Mouse (Mus musculus) hindbrain, embryonic 10.5 days (tissue): ENCODE measurements at regions not wholly inside any gene's neighbourhood (a gene's known extent, or its start where the extent isn't known, plus 50 kb on each side); places are given as distances from the start of the nearest gene placed in this dataset.

Experiments used
- DNase-seq: peaks from one replicate; pipeline ENCODE4 v3.0.0-alpha.2; 2017; ENCODE audit warnings: low spot score
- H3K27ac ChIP-seq: fragments of 300-500 bp; sonication (generic); 2 replicates; pipeline ENCODE4 v1.5.1; 2016; ENCODE audit warnings: mild to moderate bottlenecking, moderate library complexity
- H3K27me3 ChIP-seq: fragments of 300-500 bp; sonication (generic); 2 replicates; pipeline ENCODE4 v1.6.1; 2016; ENCODE audit warnings: mild to moderate bottlenecking; ENCODE audit not compliant: poor library complexity, insufficient read depth, severe bottlenecking
- H3K36me3 ChIP-seq: fragments of 300-500 bp; sonication (generic); 2 replicates; pipeline ENCODE4 v1.6.1; 2016; ENCODE audit warnings: mild to moderate bottlenecking, moderate library complexity
- H3K4me1 ChIP-seq: fragments of 300-500 bp; sonication (generic); replicated peaks from 2 replicates; pipeline ENCODE4 v1.6.1; 2016; ENCODE audit warnings: mild to moderate bottlenecking
- H3K4me3 ChIP-seq: fragments of 300-500 bp; sonication (generic); 2 replicates; pipeline ENCODE4 v1.5.1; 2016; ENCODE audit warnings: mild to moderate bottlenecking, moderate library complexity
- H3K9me3 ChIP-seq: fragments of 300-500 bp; sonication (generic); 2 replicates; pipeline ENCODE4 v1.6.1; 2016; ENCODE audit warnings: mild to moderate bottlenecking, moderate library complexity
- WGBS: fragments of 180-500 bp; shearing (Covaris S2); methylation state at CpG from one replicate; pipeline ENCODE4 v1.1.7; 2016; 5-methylcytosine and 5-hydroxymethylcytosine counted together

DNA sequence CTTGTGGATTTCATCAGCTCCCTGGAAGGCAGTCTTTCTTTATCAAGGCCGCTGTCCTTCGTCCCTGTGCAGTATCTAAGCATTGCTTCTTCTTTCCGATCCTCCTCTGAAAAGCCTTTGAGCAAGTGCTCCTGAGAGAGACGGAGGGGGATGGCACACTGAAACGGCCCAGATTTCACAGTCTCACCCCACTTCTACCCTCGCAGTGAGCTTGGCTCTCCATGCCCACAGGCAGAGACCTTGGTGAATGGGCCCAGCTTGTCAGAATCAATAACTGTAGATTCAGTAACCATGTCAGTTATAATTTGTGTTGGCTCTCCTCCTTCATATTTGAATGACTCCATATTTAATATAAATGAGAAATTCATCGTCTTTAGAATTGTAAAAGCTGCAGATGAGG is 234.3 kb upstream of the Vstm2b start:
- no peak for DNase-seq
- H3K27ac ChIP-seq: no peak overlapping the region
- no peak overlapping the region for H3K4me3 ChIP-seq
- H3K4me1 ChIP-seq: peaks cover 17% of the 10 kb centered on the region
- no peaks in the 10 kb centered on the region for H3K27me3 ChIP-seq
- no peaks in the 10 kb centered on the region for H3K36me3 ChIP-seq
- 86% methylated on average over 7 of the region's 7 CpGs for WGBS
- no peaks in the 10 kb centered on the region for H3K9me3 ChIP-seq

DNA sequence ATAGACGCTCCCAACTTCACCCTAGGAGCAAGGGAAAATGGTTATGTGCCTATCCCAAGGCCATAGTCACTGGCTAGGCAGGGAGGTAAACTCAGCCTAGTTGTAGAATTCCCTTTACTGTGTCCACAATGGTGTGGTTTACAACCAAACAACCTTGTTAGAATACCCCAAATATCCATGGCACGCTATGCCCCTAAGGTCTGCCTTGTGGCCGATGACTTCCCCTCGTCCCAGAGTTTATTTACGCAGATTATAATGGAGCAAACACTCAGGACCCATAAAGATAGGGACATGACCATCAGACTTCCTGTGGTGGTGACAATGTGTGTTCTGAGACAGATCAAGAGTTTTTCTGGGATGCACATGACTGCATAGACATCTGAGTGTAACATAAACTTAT is 231.5 kb upstream of the Vstm2b start:
- WGBS: 92% methylated on average over 5 of the region's 5 CpGs

GRCm38 (mm10) chr7:40670401-40670800 is 227.7 kb upstream of the Vstm2b start:
- H3K4me3 ChIP-seq: no peak overlapping the region
- no peak overlapping the region for H3K27ac ChIP-seq
- no peak for DNase-seq
- WGBS: 71% methylated on average over 5 of the region's 5 CpGs
- H3K9me3 ChIP-seq: no peaks in the 10 kb centered on the region
- H3K4me1 ChIP-seq: peaks cover 26% of the 10 kb centered on the region
- H3K27me3 ChIP-seq: no peaks in the 10 kb centered on the region
- no peaks in the 10 kb centered on the region for H3K36me3 ChIP-seq

More for the DNA sequence above, 231.5 kb upstream of the Vstm2b start:
- Histone ChIP-seq H3K27ac (no peak overlapping the region), H3K27me3 (no peaks in the 10 kb centered on the region), H3K9me3 (no peaks in the 10 kb centered on the region), H3K4me1 (peaks cover 16% of the 10 kb centered on the region), H3K4me3 (no peak overlapping the region), H3K36me3 (no peaks in the 10 kb centered on the region)
- no peak for DNase-seq

DNA sequence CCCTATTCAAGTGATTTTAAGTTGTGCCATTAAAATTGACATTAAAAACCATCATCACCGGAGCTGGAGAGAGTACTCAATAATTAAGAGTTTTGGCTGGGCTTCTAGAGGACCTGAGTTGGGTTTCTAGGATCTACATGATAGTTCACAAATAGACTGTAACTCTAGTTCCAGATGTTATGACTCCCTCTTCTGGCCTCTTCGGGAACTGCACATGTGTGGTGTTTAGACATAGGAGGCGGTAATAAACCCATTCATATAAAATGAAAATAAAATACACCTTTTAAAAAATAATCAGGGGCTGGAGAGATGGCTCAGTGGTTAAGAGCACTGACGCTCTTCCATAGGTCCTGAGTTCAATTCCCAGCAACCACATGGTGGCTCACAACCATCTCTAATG is 227.1 kb upstream of the Vstm2b start:
- DNase-seq: no peak
- peaks cover 26% of the 10 kb centered on the region for H3K4me1 ChIP-seq
- H3K4me3 ChIP-seq: no peak overlapping the region
- no peaks in the 10 kb centered on the region for H3K9me3 ChIP-seq
- H3K36me3 ChIP-seq: no peaks in the 10 kb centered on the region
- H3K27ac ChIP-seq: no peak overlapping the region
- H3K27me3 ChIP-seq: no peaks in the 10 kb centered on the region
- 93% methylated on average over 4 of the region's 4 CpGs for WGBS

DNA sequence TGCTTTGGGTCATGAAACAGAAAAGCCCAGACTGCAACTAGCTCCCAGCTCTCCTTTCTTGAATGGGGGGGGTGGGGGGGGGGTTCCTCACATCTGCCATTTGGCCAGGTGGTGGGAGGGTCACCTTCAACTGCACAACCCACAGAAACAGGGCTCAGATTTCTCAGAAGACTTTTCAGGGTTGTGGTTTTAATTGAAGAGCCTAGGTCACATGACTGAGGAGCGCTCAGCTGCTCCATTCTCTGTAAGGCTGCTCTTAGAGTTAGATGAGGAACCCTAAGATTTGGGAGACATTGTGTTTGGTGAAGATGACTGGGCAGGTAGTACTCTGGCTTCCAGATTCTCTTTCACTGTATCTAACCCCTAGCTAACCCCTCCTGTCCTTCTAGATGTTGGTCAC is 225.8 kb upstream of the Vstm2b start:
- H3K4me1 ChIP-seq: peaks cover 26% of the 10 kb centered on the region
- no peak overlapping the region for H3K4me3 ChIP-seq
- H3K27me3 ChIP-seq: no peaks in the 10 kb centered on the region
- WGBS: 86% methylated on average over 1 of the region's 1 CpGs
- no peak for DNase-seq
- H3K9me3 ChIP-seq: no peaks in the 10 kb centered on the region
- H3K36me3 ChIP-seq: no peaks in the 10 kb centered on the region
- no peak overlapping the region for H3K27ac ChIP-seq

DNA sequence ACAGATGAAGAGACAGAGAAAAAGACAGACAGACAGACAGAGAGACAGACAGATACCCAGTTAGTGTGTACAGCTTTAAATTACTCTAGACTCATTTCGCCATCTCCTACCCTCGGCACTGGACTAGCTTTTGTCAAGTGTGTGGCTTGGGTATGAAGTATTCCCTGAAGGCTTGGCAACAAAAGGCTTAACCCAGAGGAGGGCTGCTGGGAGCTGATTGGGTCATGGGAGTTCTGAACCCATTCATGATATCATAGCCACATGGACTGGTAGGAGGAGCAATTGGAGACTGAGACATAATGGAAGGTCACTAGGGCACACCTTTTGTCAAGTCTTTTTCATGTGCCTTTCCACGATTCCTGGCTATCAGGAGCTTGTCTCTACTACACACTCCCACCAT is 223.7 kb upstream of the Vstm2b start:
- no peak overlapping the region for H3K27ac ChIP-seq
- peak; percentile 15 for DNase-seq
- no peaks in the 10 kb centered on the region for H3K36me3 ChIP-seq
- no peaks in the 10 kb centered on the region for H3K27me3 ChIP-seq
- WGBS: 38% methylated on average over 3 of the region's 3 CpGs
- no peaks in the 10 kb centered on the region for H3K9me3 ChIP-seq
- no peak overlapping the region for H3K4me3 ChIP-seq
- peaks cover 23% of the 10 kb centered on the region for H3K4me1 ChIP-seq

DNA sequence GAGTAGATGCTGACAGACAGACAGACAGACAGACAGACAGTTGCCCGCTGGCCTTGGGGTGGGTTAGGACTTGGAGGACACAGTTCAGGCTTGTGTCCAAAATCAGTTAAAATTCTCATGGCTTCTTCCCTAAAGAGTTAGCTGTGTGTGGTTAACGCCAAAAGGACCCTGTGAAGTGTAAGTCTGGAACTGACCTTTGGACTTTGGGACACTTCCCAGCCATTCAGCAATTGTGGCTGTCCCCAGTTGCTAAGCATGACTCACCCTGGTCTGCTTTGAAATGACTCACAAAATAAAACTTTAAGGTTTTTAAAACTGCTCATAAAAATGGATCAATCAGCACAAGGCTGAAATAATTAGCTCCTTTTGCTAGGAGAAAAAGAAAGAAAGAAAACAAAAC is 220.5 kb upstream of the Vstm2b start:
- WGBS: 63% methylated on average over 2 of the region's 2 CpGs
- no peak overlapping the region for H3K27ac ChIP-seq
- peaks cover 8% of the 10 kb centered on the region; the same call in 1 of the 2 replicates for H3K27me3 ChIP-seq
- no peak for DNase-seq
- no peaks in the 10 kb centered on the region for H3K36me3 ChIP-seq
- H3K9me3 ChIP-seq: no peaks in the 10 kb centered on the region
- H3K4me1 ChIP-seq: peaks cover 21% of the 10 kb centered on the region
- no peak overlapping the region for H3K4me3 ChIP-seq

DNA sequence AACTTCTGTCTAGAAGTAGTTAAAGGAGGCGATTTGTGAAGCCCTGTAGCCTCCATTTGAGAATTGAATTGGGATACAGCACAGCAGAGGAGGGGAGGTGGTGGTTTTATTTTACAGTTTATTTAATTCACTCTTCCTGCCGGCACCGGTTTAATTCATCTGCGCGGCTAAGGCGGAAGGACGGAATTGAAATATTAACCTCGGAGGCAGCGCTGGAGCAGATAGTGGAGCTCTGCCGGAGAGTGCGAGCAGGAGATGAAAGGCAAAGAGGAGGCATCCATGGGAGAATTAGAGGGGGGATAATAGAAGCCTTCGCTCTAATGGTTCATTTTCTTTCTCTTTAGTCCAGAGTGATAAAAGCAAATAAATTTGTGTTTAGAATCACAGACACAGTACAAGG is 217.6 kb upstream of the Vstm2b start:
- Histone ChIP-seq H3K27ac (no peak overlapping the region), H3K4me1 (peaks cover 10% of the 10 kb centered on the region; the same call in 1 of the 2 replicates), H3K9me3 (no peaks in the 10 kb centered on the region), H3K36me3 (no peaks in the 10 kb centered on the region), H3K27me3 (peaks cover 11% of the 10 kb centered on the region; the same call in 1 of the 2 replicates), H3K4me3 (no peak overlapping the region)
- DNase-seq: no peak
- whole genome bisulfite sequencing: 65% methylated on average over 12 of the region's 12 CpGs

DNA sequence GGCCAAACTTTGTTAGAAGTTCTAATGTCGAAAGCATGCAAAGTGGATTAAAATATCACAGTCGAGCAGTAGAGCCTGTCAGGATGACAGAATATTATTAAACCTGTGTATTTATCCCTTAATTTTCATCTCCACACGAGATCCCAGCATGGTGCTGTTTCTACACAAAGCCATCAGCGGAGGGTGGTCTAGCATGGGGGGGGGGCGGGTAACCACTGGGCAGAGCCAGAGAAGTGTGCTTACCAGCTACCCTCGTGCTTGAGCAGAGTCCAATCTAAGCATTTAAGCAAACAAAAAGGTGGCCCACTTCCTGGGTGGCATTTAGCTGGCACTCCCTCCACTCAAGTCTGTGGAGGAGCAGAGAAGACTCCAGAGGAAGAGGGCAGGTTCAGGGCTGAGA is 217.1 kb upstream of the Vstm2b start:
- Histone ChIP-seq H3K9me3 (no peaks in the 10 kb centered on the region), H3K4me3 (no peak overlapping the region), H3K27me3 (peaks cover 11% of the 10 kb centered on the region; the same call in 1 of the 2 replicates), H3K4me1 (peaks cover 10% of the 10 kb centered on the region; the same call in 1 of the 2 replicates), H3K36me3 (no peaks in the 10 kb centered on the region), H3K27ac (no peak overlapping the region)
- 36% methylated on average over 6 of the region's 6 CpGs for WGBS
- DNase-seq: no peak

DNA sequence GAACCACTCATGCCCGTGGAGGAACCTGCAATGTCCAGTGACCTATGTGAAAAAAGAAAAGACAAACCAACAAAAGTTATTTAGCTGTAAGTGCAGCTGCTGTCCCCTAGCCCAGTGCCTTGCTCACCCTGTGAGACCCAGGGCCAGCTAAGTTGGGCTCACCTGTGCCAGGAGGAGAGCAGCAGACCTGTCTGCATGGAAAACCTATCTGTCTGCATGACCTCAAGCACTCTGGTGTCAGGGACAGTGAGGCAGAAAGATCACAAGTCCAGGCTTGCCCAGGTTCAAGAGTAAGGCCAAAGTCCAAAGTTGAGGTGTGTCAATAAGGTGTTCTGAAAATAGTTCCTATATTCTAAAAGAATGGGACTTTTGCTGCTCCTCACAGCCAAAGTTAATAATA is 215.0 kb upstream of the Vstm2b start:
- WGBS: 67% methylated on average over 1 of the region's 1 CpGs
- no peak overlapping the region for H3K27ac ChIP-seq
- no peaks in the 10 kb centered on the region for H3K9me3 ChIP-seq
- peaks cover 11% of the 10 kb centered on the region; the same call in 1 of the 2 replicates for H3K27me3 ChIP-seq
- H3K4me3 ChIP-seq: no peak overlapping the region
- no peak for DNase-seq
- H3K4me1 ChIP-seq: peaks cover 10% of the 10 kb centered on the region; the same call in 1 of the 2 replicates
- H3K36me3 ChIP-seq: no peaks in the 10 kb centered on the region

DNA sequence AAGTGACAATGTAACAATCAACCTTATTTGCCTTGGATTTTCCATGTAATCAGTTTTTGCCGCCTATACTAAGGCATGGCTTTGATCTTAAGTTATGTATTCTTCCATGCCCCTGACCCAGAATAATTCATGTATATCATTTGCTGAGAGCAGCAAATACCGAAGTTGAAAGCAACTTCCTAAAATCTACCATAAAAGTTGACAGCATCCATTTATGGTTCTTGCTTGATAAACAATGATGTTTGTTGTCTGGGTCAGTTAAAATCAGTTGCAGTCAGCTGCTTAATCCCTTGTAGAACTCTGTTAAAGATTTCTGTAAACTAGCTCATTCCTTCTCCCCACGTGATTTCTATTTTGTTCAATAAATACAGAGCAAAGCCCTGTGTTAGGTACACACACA is 214.5 kb upstream of the Vstm2b start:
- no peaks in the 10 kb centered on the region for H3K36me3 ChIP-seq
- no peaks in the 10 kb centered on the region for H3K9me3 ChIP-seq
- DNase-seq: no peak
- H3K27me3 ChIP-seq: peaks cover 11% of the 10 kb centered on the region; the same call in 1 of the 2 replicates
- 64% methylated on average over 3 of the region's 3 CpGs for WGBS
- H3K4me1 ChIP-seq: peaks cover 10% of the 10 kb centered on the region; the same call in 1 of the 2 replicates
- H3K4me3 ChIP-seq: no peak overlapping the region
- no peak overlapping the region for H3K27ac ChIP-seq

DNA sequence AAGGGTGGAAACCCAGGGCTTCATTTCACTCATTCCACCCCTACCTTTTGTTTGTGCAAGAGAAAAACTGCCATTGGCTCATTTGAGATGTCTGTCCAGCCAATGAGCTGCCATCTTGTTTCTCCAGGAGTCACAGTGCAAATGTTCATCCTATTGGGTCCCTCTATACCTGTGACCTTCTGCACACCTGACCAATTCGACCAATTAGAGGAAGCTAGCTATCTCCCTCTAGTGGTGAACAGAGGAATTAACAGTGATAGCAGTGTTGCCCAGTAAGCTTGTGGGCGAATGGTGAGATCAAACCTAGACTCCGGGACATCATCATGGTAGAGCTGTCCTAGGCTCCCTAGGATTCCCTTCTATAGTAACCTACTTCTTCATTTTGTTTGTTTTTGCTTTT is 211.1 kb upstream of the Vstm2b start:
- 90% methylated on average over 3 of the region's 3 CpGs for WGBS
- Histone ChIP-seq H3K27me3 (0 out of 2 replicates have a peak, but pooled peaks cover 7% of the 10 kb centered on the region), H3K27ac (no peak overlapping the region), H3K9me3 (no peaks in the 10 kb centered on the region), H3K36me3 (no peaks in the 10 kb centered on the region), H3K4me1 (no peaks in the 10 kb centered on the region), H3K4me3 (no peak overlapping the region)
- DNase-seq: no peak

DNA sequence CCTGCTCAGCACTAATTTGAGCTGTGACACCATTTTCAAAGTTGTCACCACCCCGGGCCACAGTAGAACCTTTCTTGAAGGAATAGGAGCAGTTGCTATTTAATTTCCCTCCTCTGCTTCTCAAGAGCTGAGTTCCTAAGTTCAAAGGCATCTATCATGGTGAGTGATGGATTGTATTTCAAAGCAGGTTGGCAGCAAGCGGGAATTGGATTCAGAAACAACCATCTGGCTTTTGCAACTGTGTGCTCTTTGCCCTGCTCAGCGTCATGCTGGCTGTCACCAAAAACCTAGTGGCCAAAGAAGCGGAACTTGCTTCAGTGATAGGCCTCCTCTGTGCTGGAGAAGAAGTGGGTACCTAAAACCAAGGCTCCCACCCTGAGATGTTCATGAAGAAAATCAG is 209.6 kb upstream of the Vstm2b start:
- H3K36me3 ChIP-seq: no peaks in the 10 kb centered on the region
- no peak overlapping the region for H3K27ac ChIP-seq
- no peaks in the 10 kb centered on the region for H3K4me1 ChIP-seq
- WGBS: 73% methylated on average over 4 of the region's 4 CpGs
- no peaks in the 10 kb centered on the region for H3K27me3 ChIP-seq
- no peak overlapping the region for H3K4me3 ChIP-seq
- H3K9me3 ChIP-seq: no peaks in the 10 kb centered on the region
- DNase-seq: no peak

- no peak overlapping the region for H3K4me3 ChIP-seq
- no peaks in the 10 kb centered on the region for H3K9me3 ChIP-seq
- no peaks in the 10 kb centered on the region for H3K27me3 ChIP-seq
- H3K36me3 ChIP-seq: no peaks in the 10 kb centered on the region
- no peaks in the 10 kb centered on the region for H3K4me1 ChIP-seq
- H3K27ac ChIP-seq: no peak overlapping the region
- 71% methylated on average over 5 of the region's 5 CpGs for WGBS
- DNase-seq: no peak
Measured at GRCm38 (mm10) chr7:40693755-40694154, 204.4 kb upstream of the Vstm2b start.
